Mouse (Mus musculus): ENCODE measurements at regions not wholly inside any gene's neighbourhood (a gene's known extent, or its start where the extent isn't known, plus 50 kb on each side); places are given as distances from the start of the nearest gene placed in this dataset.

DNA sequence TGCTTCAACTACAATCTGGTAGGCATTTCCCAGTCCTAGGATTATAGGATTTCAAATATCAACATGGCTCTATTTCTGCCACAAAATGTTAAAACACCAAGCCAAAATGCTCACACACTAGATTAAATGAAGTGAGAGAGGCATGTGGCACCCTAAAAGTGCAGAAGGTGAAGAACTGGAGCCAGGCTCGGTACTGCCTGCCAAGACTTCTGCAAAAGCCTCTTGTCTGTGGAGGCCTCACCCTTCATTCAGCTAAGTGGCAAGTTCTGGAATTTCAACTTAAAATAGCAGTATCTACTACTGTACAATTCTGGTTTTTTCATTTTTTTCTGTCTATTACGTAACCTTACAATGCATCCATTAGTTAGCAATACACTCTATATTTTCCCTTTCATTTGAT, 649.9 kb downstream of the Gsdmc2 start:
- TF ChIP-seq CTCF (conservative IDR thresholded peaks at IDR 0.05 in 1 of 2, IDR thresholded peaks at IDR 0.05 in 1 of 2; ENCODE audit: low read depth in 2 of 2, low read length in 2 of 2) (no peak), ZNF384 (IDR thresholded peaks at IDR 0.05; ENCODE audit: low read depth, low read length) (no peak), GABPA (IDR thresholded peaks at IDR 0.05; ENCODE audit: insufficient replicate concordance, low read depth, low read length) (no peak), KAT2A (IDR thresholded peaks at IDR 0.05; ENCODE audit: insufficient replicate concordance, low read length) (no peak), POLR2A (IDR thresholded peaks at IDR 0.05; ENCODE audit: low read depth, low read length) (no peak), E2F4 (IDR thresholded peaks at IDR 0.05; ENCODE audit: insufficient replicate concordance, low read depth, low read length) (no peak), CHD2 (IDR thresholded peaks at IDR 0.05; ENCODE audit: low read length) (no peak), ZC3H11A (IDR thresholded peaks at IDR 0.05; ENCODE audit: low read depth, low read length) (no peak), TBP (conservative IDR thresholded peaks at IDR 0.05; ENCODE audit: low read depth, low read length) (no peak)
